Mouse (Mus musculus): ENCODE data around the gene Lancl1.

DNA sequence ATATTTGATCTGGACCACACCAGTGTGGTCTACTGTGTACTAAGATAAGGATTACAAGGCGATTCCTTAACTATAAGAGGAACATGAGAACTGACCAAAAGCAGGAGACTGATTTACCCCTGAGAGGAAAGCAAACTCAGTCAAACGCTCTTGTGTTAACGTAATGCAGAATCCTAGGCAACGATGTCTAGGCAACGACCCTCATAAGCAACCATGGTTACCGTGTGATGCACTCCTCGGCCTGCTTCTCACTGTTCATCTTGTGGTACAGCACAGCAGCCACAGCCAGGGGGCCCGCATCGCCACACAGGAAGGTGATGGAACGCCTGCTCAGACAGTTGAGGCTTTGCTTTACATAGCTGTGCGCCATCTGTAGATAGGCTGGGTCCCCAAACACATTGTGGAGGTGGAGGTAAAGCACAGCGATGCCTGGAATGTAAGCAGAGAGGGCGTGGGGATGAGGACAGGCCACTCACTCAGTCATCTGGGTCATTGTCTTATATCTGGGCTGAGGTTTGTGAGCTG is 18.0 kb downstream of the Lancl1 start:
- TF ChIP-seq CTCF (IDR thresholded peaks at IDR 0.05; ENCODE audit: borderline replicate concordance, insufficient read depth, low read length) (no peak), POLR2A (IDR thresholded peaks at IDR 0.05; ENCODE audit: low read depth, low read length) (no peak)

All from embryonic fibroblast, embryonic 13.5 days (primary cell).